Mouse (Mus musculus) heart, embryonic 11.5 days (tissue): ENCODE measurements around the gene Ferd3l. TPM values are rescaled to one million over a fixed set of nuclear protein-coding genes. Genes with fewer than 3 reads are reported as not detected.
A peak's percentile ranks its signal among the peaks of the same experiment; 100 is the strongest.

ENCODE experiments used
- ATAC-seq: fragments of 200-750 bp; cut with Nextera tagmentation; replicated peaks from 2 replicates; pipeline ENCODE4 v1.8.0; 2017; ENCODE audit warnings: moderate library complexity; ENCODE audit not compliant: insufficient number of reproducible peaks, low FRiP score, low TSS enrichment
- H3K27ac ChIP-seq: fragments of 300-500 bp; sonication (generic); 2 replicates; pipeline ENCODE4 v1.5.1; 2014; ENCODE audit warnings: mild to moderate bottlenecking, low read depth, low read length
- H3K27me3 ChIP-seq: fragments of 300-500 bp; sonication (generic); 2 replicates; pipeline ENCODE4 v1.6.1; 2014; ENCODE audit warnings: mild to moderate bottlenecking, low read length, mixed read lengths; ENCODE audit not compliant: control insufficient read depth, insufficient read depth
- H3K36me3 ChIP-seq: fragments of 300-500 bp; sonication (generic); 2 replicates; pipeline ENCODE4 v1.6.1; 2014; ENCODE audit warnings: mild to moderate bottlenecking, low read length, moderate library complexity, mixed read lengths; ENCODE audit not compliant: control insufficient read depth, insufficient read depth
- H3K4me1 ChIP-seq: fragments of 300-500 bp; sonication (generic); 2 replicates; pipeline ENCODE4 v1.6.1; 2014; ENCODE audit warnings: low read length; ENCODE audit not compliant: control insufficient read depth, insufficient read depth
- H3K4me2 ChIP-seq: fragments of 300-500 bp; sonication (generic); 2 replicates; pipeline ENCODE4 v1.6.1; 2014; ENCODE audit warnings: mild to moderate bottlenecking, moderate library complexity
- H3K4me3 ChIP-seq: fragments of 300-500 bp; sonication (generic); 2 replicates; pipeline ENCODE4 v1.5.1; 2014; ENCODE audit warnings: low read depth, low read length
- H3K9ac ChIP-seq: fragments of 300-500 bp; sonication (generic); 2 replicates; pipeline ENCODE4 v1.6.1; 2014; ENCODE audit warnings: mild to moderate bottlenecking, low read depth, low read length, moderate library complexity
- H3K9me3 ChIP-seq: fragments of 300-500 bp; sonication (generic); replicated peaks from 2 replicates; pipeline ENCODE4 v1.6.1; 2016; ENCODE audit warnings: low read length; ENCODE audit not compliant: control insufficient read depth
- WGBS: fragments of 180-500 bp; shearing (Covaris S2); extraction: QIAGEN DNeasy Blood & Tissue Kit; methylation state at CpG from one replicate; pipeline ENCODE4 v1.1.7; 2014; ENCODE audit not compliant: insufficient replicate concordance; 5-methylcytosine and 5-hydroxymethylcytosine counted together
- polyA plus RNA-seq: library from polyadenylated mRNA; unstranded; fragments of >200 nt; fragmentation: Nextera tagmentation; extraction: Ambion mirVana; gene quantifications from 2 replicates; pipeline ENCODE4 v1.2.1, GENCODE M21; 2014

Ferd3l gene
- polyA plus RNA-seq, 1 experiment from 2014 or later: not detected

- Histone ChIP-seq H3K36me3 (no peaks in the 10 kb centered on the region), H3K9ac (no peak overlapping the region), H3K9me3 (no peaks in the 10 kb centered on the region), H3K27ac (no peak overlapping the region), H3K27me3 (peaks cover 41% of the 10 kb centered on the region), H3K4me3 (peak overlapping the region; percentile 42; the same call in 1 of the 2 replicates), H3K4me1 (peaks cover 21% of the 10 kb centered on the region), H3K4me2 (peak overlapping the region; percentile 81; the same call in 1 of the 2 replicates)
- no peak for ATAC-seq
- WGBS: 27% methylated on average over 4 of the region's 4 CpGs
Measured at GRCm38 (mm10) chr12:33968898-33969178, 40.6 kb downstream of the Ferd3l start.

Other genes starting within 250 kb of the Ferd3l start
- gene Twist1, start 29.2 kb downstream of the Ferd3l start, polyA plus RNA-seq: 13.0 and 13.2 TPM in 2 replicates